Mouse (Mus musculus) lung, postnatal 0 days (tissue): ENCODE data around the gene Cited2. TPM values are rescaled to one million over a fixed set of nuclear protein-coding genes. Genes with fewer than 3 reads are reported as not detected.
A peak's percentile ranks its signal among the peaks of the same experiment; 100 is the strongest.

Experiments used
- ATAC-seq: fragments of 200-750 bp; cut with Nextera tagmentation; 2 replicates; pipeline ENCODE4 v1.8.0; 2017; ENCODE audit warnings: moderate library complexity
- DNase-seq: peaks from one replicate; pipeline ENCODE4 v3.0.0-alpha.2; 2016; ENCODE audit warnings: low spot score
- H3K27ac ChIP-seq: fragments of 300-500 bp; sonication (generic); 2 replicates; pipeline ENCODE4 v1.5.1; 2014; ENCODE audit warnings: antibody characterized with exemption, mild to moderate bottlenecking, low read length, mixed read lengths
- H3K27me3 ChIP-seq: fragments of 300-500 bp; sonication (generic); replicated peaks from 2 replicates; pipeline ENCODE4 v1.6.1; 2014; ENCODE audit warnings: low read length, mixed read lengths; ENCODE audit not compliant: insufficient read depth
- H3K36me3 ChIP-seq: fragments of 300-500 bp; sonication (generic); 2 replicates; pipeline ENCODE4 v1.6.1; 2014; ENCODE audit warnings: low read length, mixed read lengths; ENCODE audit not compliant: insufficient read depth
- H3K4me1 ChIP-seq: fragments of 300-500 bp; sonication (generic); 2 replicates; pipeline ENCODE4 v1.6.1; 2014; ENCODE audit warnings: antibody characterized with exemption, low read depth, low read length, mixed read lengths; ENCODE audit not compliant: insufficient read depth
- H3K4me2 ChIP-seq: fragments of 300-500 bp; sonication (generic); replicated peaks from 2 replicates; pipeline ENCODE4 v1.6.1; 2014; ENCODE audit warnings: low read depth, mild to moderate bottlenecking, low read length, moderate library complexity, mixed read lengths
- H3K4me3 ChIP-seq: fragments of 300-500 bp; sonication (generic); 2 replicates; pipeline ENCODE4 v1.5.1; 2014; ENCODE audit warnings: low read depth, low read length
- H3K9ac ChIP-seq: fragments of 300-500 bp; sonication (generic); replicated peaks from 2 replicates; pipeline ENCODE4 v1.6.1; 2014; ENCODE audit warnings: low read depth, mild to moderate bottlenecking
- H3K9me3 ChIP-seq: fragments of 300-500 bp; sonication (generic); 2 replicates; pipeline ENCODE4 v1.6.1; 2016; ENCODE audit warnings: low read length, mixed read lengths
- CTCF ChIP-seq: IDR thresholded peaks from 2 replicates; pipeline ENCODE4 v1.5.1; 2016; ENCODE audit warnings: antibody characterized with exemption, mild to moderate bottlenecking
- EP300 ChIP-seq: IDR thresholded peaks from 2 replicates; pipeline ENCODE4 v1.6.1; 2016; ENCODE audit warnings: antibody characterized with exemption, mild to moderate bottlenecking, control low read depth
- WGBS: fragments of 180-500 bp; shearing (Covaris S2); extraction: QIAGEN DNeasy Blood & Tissue Kit; methylation state at CpG from one replicate; pipeline ENCODE4 v1.1.7; 2014; 5-methylcytosine and 5-hydroxymethylcytosine counted together
- polyA plus RNA-seq: library from polyadenylated mRNA; unstranded; fragments of >200 nt; fragmentation: Nextera tagmentation; extraction: Ambion mirVana; gene quantifications from 2 replicates; pipeline ENCODE4 v1.2.1, GENCODE M21; 2015

Cited2 gene
- polyA plus RNA-seq, 1 experiment from 2014 or later: 57.9 TPM

- Histone ChIP-seq H3K4me2 (no peak overlapping the region), H3K27me3 (no peaks in the 10 kb centered on the region), H3K27ac (no peak overlapping the region), H3K4me1 (no peaks in the 10 kb centered on the region), H3K9me3 (no peaks in the 10 kb centered on the region), H3K9ac (no peak overlapping the region), H3K36me3 (no peaks in the 10 kb centered on the region), H3K4me3 (no peak overlapping the region)
- 32% methylated on average over 4 of the region's 4 CpGs for WGBS
- DNase-seq (no peak), ATAC-seq (no peak)
- TF ChIP-seq CTCF (no peak), EP300 (no peak)
These were observed 17.5 kb upstream of the Cited2 start for GRCm38 (mm10) chr10:17705466-17705973.

GRCm38 (mm10) chr10:17710753-17711152 is 12.3 kb upstream of the Cited2 start:
- DNase-seq (no peak), ATAC-seq (no peak)
- WGBS: 86% methylated on average over 3 of the region's 3 CpGs
- H3K4me2 ChIP-seq: no peak overlapping the region
- TF ChIP-seq EP300 (no peak), CTCF (no peak)
- no peaks in the 10 kb centered on the region for H3K36me3 ChIP-seq
- H3K9ac ChIP-seq: no peak overlapping the region
- no peaks in the 10 kb centered on the region for H3K9me3 ChIP-seq
- no peaks in the 10 kb centered on the region for H3K27me3 ChIP-seq
- no peak overlapping the region for H3K27ac ChIP-seq
- no peaks in the 10 kb centered on the region for H3K4me1 ChIP-seq
- no peak overlapping the region for H3K4me3 ChIP-seq

GRCm38 (mm10) chr10:17719009-17719570 is 3.9 kb upstream of the Cited2 start:
- Histone ChIP-seq H3K9ac (no peak overlapping the region), H3K4me1 (no peaks in the 10 kb centered on the region), H3K4me2 (no peak overlapping the region), H3K36me3 (no peaks in the 10 kb centered on the region), H3K9me3 (no peaks in the 10 kb centered on the region), H3K27me3 (no peaks in the 10 kb centered on the region), H3K27ac (no peak overlapping the region), H3K4me3 (no peak overlapping the region)
- DNase-seq (no peak), ATAC-seq (no peak)
- TF ChIP-seq EP300: no peak
- TF ChIP-seq CTCF: no peak
- WGBS: 79% methylated on average over 4 of the region's 4 CpGs

- DNase-seq (peak; percentile 23), ATAC-seq (no peak)
- no peaks in the 10 kb centered on the region for H3K9me3 ChIP-seq
- H3K4me1 ChIP-seq: no peaks in the 10 kb centered on the region
- H3K36me3 ChIP-seq: no peaks in the 10 kb centered on the region
- no peaks in the 10 kb centered on the region for H3K27me3 ChIP-seq
- TF ChIP-seq CTCF: no peak
- TF ChIP-seq EP300: no peak
- no peak overlapping the region for H3K4me2 ChIP-seq
- H3K9ac ChIP-seq: no peak overlapping the region
- WGBS: 61% methylated on average over 5 of the region's 5 CpGs
- no peak overlapping the region for H3K27ac ChIP-seq
- H3K4me3 ChIP-seq: no peak overlapping the region
These were observed 3.4 kb upstream of the Cited2 start for GRCm38 (mm10) chr10:17719646-17720045.

GRCm38 (mm10) chr10:17720891-17721601 is 2.0 kb upstream of the Cited2 start:
- H3K36me3 ChIP-seq: no peaks in the 10 kb centered on the region
- H3K4me1 ChIP-seq: no peaks in the 10 kb centered on the region; the same call in 1 of the 2 replicates
- no peaks in the 10 kb centered on the region for H3K27me3 ChIP-seq
- H3K9ac ChIP-seq: no peak overlapping the region
- TF ChIP-seq EP300 (no peak), CTCF (no peak)
- no peaks in the 10 kb centered on the region for H3K9me3 ChIP-seq
- H3K4me2 ChIP-seq: peak overlapping the region; percentile 83; the same call in 1 of the 2 replicates
- 29% methylated on average over 8 of the region's 8 CpGs for WGBS
- peak overlapping the region; percentile 89; the same call in 1 of the 2 replicates for H3K4me3 ChIP-seq
- no peak for ATAC-seq
- DNase-seq: peak; percentile 62
- peak overlapping the region; percentile 99 for H3K27ac ChIP-seq

GRCm38 (mm10) chr10:17721602-17722121 is 1.4 kb upstream of the Cited2 start:
- DNase-seq (peak; percentile 87), ATAC-seq (no peak)
- no peaks in the 10 kb centered on the region; the same call in 1 of the 2 replicates for H3K4me1 ChIP-seq

More at GRCm38 (mm10) chr10:17721602-17722121, 1.4 kb upstream of the Cited2 start:
- peak overlapping the region; percentile 99 for H3K27ac ChIP-seq
- H3K27me3 ChIP-seq: no peaks in the 10 kb centered on the region
- H3K4me2 ChIP-seq: peak overlapping the region; percentile 83
- no peaks in the 10 kb centered on the region for H3K36me3 ChIP-seq
- TF ChIP-seq EP300 (no peak; the same call in none of the 2 replicates), CTCF (no peak)
- H3K4me3 ChIP-seq: peak overlapping the region; percentile 89
- H3K9ac ChIP-seq: peak overlapping the region; percentile 41
- H3K9me3 ChIP-seq: no peaks in the 10 kb centered on the region
- under 1% methylated on average over 21 of the region's 21 CpGs for WGBS
